Mouse (Mus musculus): ENCODE data around the gene Tescl.

Gene Tescl

GRCm38 (mm10) chr7:24365258-24366014, 31.7 kb upstream of the Tescl start:
- in situ Hi-C loops (cut with MboI, MseI) = loop anchor here (5.0 kb wide), 1 partner anchor 92 kb away; no protein-coding TSS in a partner anchor

DNA sequence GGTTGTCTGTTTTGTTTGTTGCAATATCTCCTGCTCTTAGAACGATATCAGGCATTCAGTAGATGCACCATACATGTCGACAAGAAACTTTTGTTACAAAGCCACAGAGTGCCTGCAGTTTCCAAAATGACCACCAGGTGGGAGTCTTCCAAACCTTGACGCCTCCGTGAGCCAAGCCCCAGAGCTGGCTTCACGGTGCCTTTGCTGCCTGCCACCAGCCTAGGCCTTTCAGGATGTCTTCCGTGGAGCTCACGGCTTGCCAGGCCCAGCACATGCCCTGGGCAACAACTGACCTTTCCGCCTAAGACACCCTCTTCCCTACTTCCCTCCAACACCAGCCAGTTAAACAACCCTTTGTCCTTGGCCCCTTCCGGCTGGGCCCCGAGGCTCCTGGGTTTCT, 31.1 kb upstream of the Tescl start:
- in situ Hi-C loops (cut with MboI, MseI) = loop anchor here (5.0 kb wide), 1 partner anchor 92 kb away; no protein-coding TSS in a partner anchor

- in situ Hi-C loops (cut with MboI, MseI) = no loop called here
Observed at GRCm38 (mm10) chr7:24363228-24363627, 29.5 kb upstream of the Tescl start.

DNA sequence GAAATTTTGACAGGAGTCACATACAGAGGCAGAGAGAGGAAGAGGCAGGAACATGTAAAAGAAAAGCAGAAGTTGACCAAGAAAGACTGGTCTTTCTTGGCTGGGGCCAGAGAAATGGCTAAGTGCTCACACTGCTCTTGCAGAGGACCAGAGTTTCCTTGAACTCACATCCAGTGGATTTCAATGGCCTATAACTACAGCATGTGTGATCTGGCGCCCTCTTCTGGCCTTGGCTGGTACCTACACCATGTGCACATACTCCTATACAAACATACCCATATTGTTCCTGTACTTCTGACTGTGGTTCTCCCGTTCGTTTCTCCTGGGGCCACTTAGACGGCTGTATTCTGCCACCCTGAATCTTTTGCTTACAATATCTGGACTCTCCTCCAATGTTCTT, 27.3 kb upstream of the Tescl start:
- in situ Hi-C loops (cut with MboI, MseI) = no loop called here

- in situ Hi-C loops (cut with MboI, MseI) = loop anchor here (10.0 kb wide), 1 partner anchor 396 kb away; no protein-coding TSS in a partner anchor
Observed at GRCm38 (mm10) chr7:24359269-24359668, 25.5 kb upstream of the Tescl start.

GRCm38 (mm10) chr7:24357899-24358298, 24.2 kb upstream of the Tescl start:
- in situ Hi-C loops (cut with MboI, MseI) = loop anchor here (10.0 kb wide), 1 partner anchor 397 kb away; no protein-coding TSS in a partner anchor

- in situ Hi-C loops (cut with MboI, MseI) = loop anchor here (10.0 kb wide), 1 partner anchor 399 kb away; no protein-coding TSS in a partner anchor
Observed at GRCm38 (mm10) chr7:24356081-24356480, 22.3 kb upstream of the Tescl start.

GRCm38 (mm10) chr7:24355646-24356045, 21.9 kb upstream of the Tescl start:
- in situ Hi-C loops (cut with MboI, MseI) = loop anchor here (10.0 kb wide), 1 partner anchor 399 kb away; no protein-coding TSS in a partner anchor

- in situ Hi-C loops (cut with MboI, MseI) = no loop called here
Observed at GRCm38 (mm10) chr7:24348896-24349295, 15.2 kb upstream of the Tescl start, which contains the start of gene Lypd5. TSS of gene Lypd5 (plus strand) at chr7:24349196.

GRCm38 (mm10) chr7:24346444-24346843, 12.7 kb upstream of the Tescl start:
- in situ Hi-C loops (cut with MboI, MseI) = no loop called here

GRCm38 (mm10) chr7:24343701-24344272, 10.1 kb upstream of the Tescl start:
- in situ Hi-C loops (cut with MboI, MseI) = no loop called here

GRCm38 (mm10) chr7:24338241-24338640, 4.5 kb upstream of the Tescl start:
- in situ Hi-C loops (cut with MboI, MseI) = no loop called here

DNA sequence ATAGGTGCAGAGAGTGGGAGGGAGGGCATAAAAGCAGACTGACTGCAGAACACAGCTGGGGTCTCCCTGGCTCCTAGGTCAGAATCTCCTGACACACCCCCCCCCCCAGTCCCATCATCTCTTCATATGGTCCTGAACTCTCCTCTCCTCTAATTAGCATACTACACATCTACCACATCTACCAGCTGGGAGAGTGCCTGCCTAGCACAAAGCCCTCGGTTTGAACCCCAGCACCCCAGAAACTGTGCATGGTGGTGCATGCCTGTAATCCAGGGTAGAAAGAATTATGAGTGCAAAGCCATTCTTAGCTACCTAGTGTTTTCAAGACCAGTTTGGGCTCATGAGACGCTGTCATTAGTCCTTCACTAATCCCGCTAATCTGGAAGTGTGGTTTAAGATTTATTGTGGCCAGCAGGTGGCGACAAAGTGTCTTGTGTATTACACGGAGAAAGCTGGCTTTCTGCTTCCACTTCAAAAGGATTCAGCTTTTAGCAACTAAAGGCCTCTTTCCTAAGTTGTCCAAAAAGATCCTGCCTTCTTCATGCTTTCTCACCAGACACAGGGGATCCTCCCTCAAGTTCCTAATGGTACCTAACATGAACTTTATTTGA, 2.1 kb upstream of the Tescl start:
- in situ Hi-C loops (cut with MboI, MseI) = no loop called here

- in situ Hi-C loops (cut with MboI, MseI) = no loop called here
Observed at GRCm38 (mm10) chr7:24327281-24327975, 6.3 kb downstream of the Tescl start.

- in situ Hi-C loops (cut with MboI, MseI) = no loop called here
Observed at GRCm38 (mm10) chr7:24326273-24327135, 7.2 kb downstream of the Tescl start.

- in situ Hi-C loops (cut with MboI, MseI) = no loop called here
Observed at GRCm38 (mm10) chr7:24325675-24326128, 8.0 kb downstream of the Tescl start.

DNA sequence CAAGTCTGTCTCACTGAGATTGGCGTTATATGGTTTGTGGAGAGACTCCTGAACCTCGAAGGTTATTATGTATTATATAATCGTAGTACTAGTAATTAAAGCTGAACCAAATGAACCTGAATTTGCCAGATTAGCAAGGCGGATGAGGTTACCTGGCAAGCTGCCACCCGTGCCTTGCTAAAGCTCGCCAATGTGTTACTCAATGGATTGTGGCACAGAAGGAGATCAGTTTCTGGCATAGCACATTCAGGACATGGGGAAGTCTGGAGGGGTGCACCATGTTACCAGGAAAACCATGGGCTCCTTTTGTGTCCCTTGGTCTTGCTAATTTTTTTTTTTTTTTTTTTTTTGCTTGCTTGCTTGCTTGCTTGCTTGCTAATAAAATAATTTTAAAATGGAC, 8.5 kb downstream of the Tescl start:
- in situ Hi-C loops (cut with MboI, MseI) = no loop called here

- in situ Hi-C loops (cut with MboI, MseI) = no loop called here
Observed at GRCm38 (mm10) chr7:24322593-24322992, 11.1 kb downstream of the Tescl start.

- in situ Hi-C loops (cut with MboI, MseI) = no loop called here
Observed at GRCm38 (mm10) chr7:24318942-24319341, 14.8 kb downstream of the Tescl start.

GRCm38 (mm10) chr7:24316567-24317092, 17.1 kb downstream of the Tescl start, which contains the start of gene Zfp94:
TSS of gene Zfp94 (minus strand) at chr7:24316666.
- in situ Hi-C loops (cut with MboI, MseI) = no loop called here
